Mouse (Mus musculus) adrenal gland, postnatal 10 days (tissue): ENCODE data around the gene Cog3. TPM values are rescaled to one million over a fixed set of nuclear protein-coding genes. Genes with fewer than 3 reads are reported as not detected.

ENCODE experiments used
- DNase-seq: peaks from one replicate; pipeline ENCODE4 v3.0.0; 2021; ENCODE audit warnings: mixed read lengths
- total RNA-seq, 2 experiments: library from RNA; stranded (reverse); gene quantifications; 2 replicates each; pipeline ENCODE4 v1.2.3; 2021

Cog3 gene
- total RNA-seq, 2 experiments from 2014 or later, result 21.5 to 23.2 TPM

GRCm38 (mm10) chr14:75696096-75696495 lies 58.2 kb downstream of the Cog3 start:
- peak; percentile 16 for DNase-seq

GRCm38 (mm10) chr14:75690428-75690827 lies 63.9 kb downstream of the Cog3 start:
- DNase-seq, result no peak

- DNase-seq, result no peak
Observed at GRCm38 (mm10) chr14:75676316-75676715, 78.0 kb downstream of the Cog3 start.

- no peak for DNase-seq
Observed at GRCm38 (mm10) chr14:75669085-75669645, 85.2 kb downstream of the Cog3 start.

- DNase-seq, result no peak
Observed at GRCm38 (mm10) chr14:75665430-75666180, 88.7 kb downstream of the Cog3 start.

- DNase-seq, result no peak
Observed at GRCm38 (mm10) chr14:75661548-75661947, 92.8 kb downstream of the Cog3 start.

- no peak for DNase-seq
Observed at GRCm38 (mm10) chr14:75660936-75661335, 93.4 kb downstream of the Cog3 start.

Other genes with a start within 250 kb of the Cog3 start
- gene Spert, start 161.4 kb downstream of the Cog3 start, total RNA-seq, result not detected
- gene Erich6b, start 112.3 kb downstream of the Cog3 start, total RNA-seq, result not detected
- gene Slc25a30, start 32.5 kb upstream of the Cog3 start, total RNA-seq, result 10 to 100 TPM; 35.2 to 50.6 TPM
- gene Tpt1, start 90.6 kb upstream of the Cog3 start, total RNA-seq, result 1,000 to 10,000 TPM; 3,217 to 3,266 TPM
- gene Kctd4, start 200.5 kb upstream of the Cog3 start, total RNA-seq, result not detected